Mouse (Mus musculus): Measurements from ENCODE around the gene Scp2d1. TPM values are rescaled to one million over a fixed set of nuclear protein-coding genes. Genes with fewer than 3 reads are reported as not detected.

The Scp2d1 gene
- polyA plus RNA-seq, 1 experiment from 2014 or later: not detected

Other genes with a start within 250 kb of the Scp2d1 start
- gene Smim26, start 229.6 kb upstream of the Scp2d1 start, polyA plus RNA-seq (2015; fragmentation: Nextera tagmentation; extraction: Ambion mirVana): 29.3 and 39.0 TPM in 2 replicates
- 38.7 and 40.1 TPM in 2 replicates for gene Dtd1, start 223.8 kb upstream of the Scp2d1 start, polyA plus RNA-seq (2015; fragmentation: Nextera tagmentation; extraction: Ambion mirVana)

Data from stomach, embryonic 16.5 days (tissue).